Mouse (Mus musculus): ENCODE results near the gene Fabp3.

- no peak for TF ChIP-seq GATA1 (IDR thresholded peaks at IDR 0.05; ENCODE audit: low read length)
- no peak for TF ChIP-seq TAL1 (IDR thresholded peaks at IDR 0.05; ENCODE audit: low read length)
These were observed 1.4 kb upstream of the Fabp3 start for GRCm38 (mm10) chr4:130306796-130307630.
